Mouse (Mus musculus): Measurements from ENCODE around the gene Sh3bp2.

- TF ChIP-seq CTCF (IDR thresholded peaks at IDR 0.05; ENCODE audit: low read depth, low read length): no peak
- TF ChIP-seq POLR2A (IDR thresholded peaks at IDR 0.05; ENCODE audit: borderline replicate concordance, low read depth, low read length): no peak
Observed at GRCm38 (mm10) chr5:34539121-34539520, 13.5 kb downstream of the Sh3bp2 start.
